Mouse (Mus musculus) heart, adult 2 months (tissue): Measurements from ENCODE around the gene Alkbh3. TPM values are rescaled to one million over a fixed set of nuclear protein-coding genes. Genes with fewer than 3 reads are reported as not detected.

Experiments used
- DNase-seq, 2 experiments: peaks; one replicate each; pipeline ENCODE4 v3.0.0; 2021
- H3K27ac ChIP-seq: fragments of 200-600 bp; 2 replicates; pipeline ENCODE4 v1.8.1; 2022
- H3K27me3 ChIP-seq: fragments of 200-500 bp; 2 replicates; pipeline ENCODE4 v1.6.1; 2012; ENCODE audit warnings: mild to moderate bottlenecking, low read length, inconsistent platforms, mixed read lengths; ENCODE audit not compliant: control insufficient read depth, insufficient read depth
- H3K36me3 ChIP-seq: fragments of 200-500 bp; 2 replicates; pipeline ENCODE4 v1.6.1; 2012; ENCODE audit warnings: low read length, inconsistent platforms; ENCODE audit not compliant: control insufficient read depth, insufficient read depth
- H3K4me1 ChIP-seq: fragments of 200-500 bp; 2 replicates; pipeline ENCODE4 v1.6.1; 2011; ENCODE audit warnings: low read length; ENCODE audit not compliant: control insufficient read depth, insufficient read depth
- H3K4me3 ChIP-seq: fragments of 200-600 bp; 2 replicates; pipeline ENCODE4 v1.8.1; 2022
- H3K79me2 ChIP-seq: fragments of 200-500 bp; replicated peaks from 2 replicates; pipeline ENCODE4 v1.6.1; 2012; ENCODE audit warnings: mild to moderate bottlenecking, inconsistent platforms, low read length, moderate library complexity, mixed read lengths; ENCODE audit not compliant: control insufficient read depth, insufficient read depth
- H3K9ac ChIP-seq: fragments of 200-500 bp; 2 replicates; pipeline ENCODE4 v1.6.1; 2012; ENCODE audit warnings: low read depth, mild to moderate bottlenecking, control low read depth, inconsistent platforms, low read length, mixed read lengths
- CTCF ChIP-seq: fragments of 200-600 bp; IDR thresholded peaks from 2 replicates; pipeline ENCODE4 v1.8.1; 2022; ENCODE audit warnings: antibody characterized with exemption, mild to moderate bottlenecking, moderate library complexity
- EP300 ChIP-seq: fragments of 200-500 bp; IDR thresholded peaks from 2 replicates; pipeline ENCODE4 v1.6.1; 2011; ENCODE audit warnings: low read depth, low read length, control low read depth; ENCODE audit not compliant: insufficient read depth
- POLR2A ChIP-seq: fragments of 200-500 bp; IDR thresholded peaks from 2 replicates; pipeline ENCODE4 v1.6.1; 2011; ENCODE audit warnings: mild to moderate bottlenecking, low read depth, low read length, control low read depth; ENCODE audit not compliant: insufficient read depth
- WGBS: fragments of 180-500 bp; shearing (Covaris S2); methylation state at CpG from one replicate; pipeline ENCODE4 v1.1.7; 2018; 5-methylcytosine and 5-hydroxymethylcytosine counted together
- intact Hi-C: fragments of 180-260 bp; cut with DNase I; formaldehyde crosslinking; loops from one replicate; pipeline ENCODE4 v1.15.1; 2025
- long read RNA-seq: library from polyadenylated mRNA; stranded (forward); transcript quantifications from one replicate; pipeline ENCODE4 v2.0.0, GENCODE M21; 2021
- polyA plus RNA-seq: library from polyadenylated mRNA; depleted of rRNA; stranded (reverse); fragments of >200 nt; gene quantifications from 2 replicates; pipeline ENCODE4 v1.2.3, GENCODE M21; 2012; rRNA removed
- total RNA-seq, 2 experiments: library from RNA; stranded (reverse); gene quantifications; 2 replicates each; pipeline ENCODE4 v1.2.3; 2021

The Alkbh3 gene
- total RNA-seq (10 to 100 TPM; 47.5 to 53.5 TPM), polyA plus RNA-seq (54.3 and 73.2 TPM in 2 replicates)
- long read RNA-seq, transcript Alkbh3-201 (10 exons, 1,228 nt), result major isoform, 19 of 59 reads
- long read RNA-seq, partial matches to known transcripts, result 17 of 59 reads
- long read RNA-seq, other reads (novel, unspliced or antisense), result 23 of 59 reads

- Histone ChIP-seq H3K4me1 (peaks cover 2% of the 10 kb centered on the region), H3K79me2 (no peaks in the 10 kb centered on the region), H3K36me3 (peaks cover 2% of the 10 kb centered on the region), H3K27ac (peak within 1 kb of the TSS; percentile 80), H3K27me3 (no peaks in the 10 kb centered on the region), H3K4me3 (peak within 1 kb of the TSS; percentile 72), H3K9ac (peak within 1 kb of the TSS; percentile 89)
- TF ChIP-seq POLR2A (peak; percentile 70), EP300 (0 out of 2 replicates have a peak, but pooled peaks have one; percentile 20), CTCF (no peak)
- DNase-seq, result peak; percentile 91 to 96
- intact Hi-C loops, result loop anchor here (5.0 kb wide), 1 partner anchor 147 kb away; the partner anchor contains the start of gene Hsd17b12
- WGBS, result 5% methylated on average over 47 of the region's 47 CpGs
Measured at GRCm38 (mm10) chr2:94010335-94011291, at the start of gene Alkbh3. TSS of gene Alkbh3 (minus strand) at chr2:94010807.

GRCm38 (mm10) chr2:94059459-94059858, 48.9 kb upstream of the Alkbh3 start:
- no peak for TF ChIP-seq EP300
- TF ChIP-seq POLR2A, result no peak
- peak; percentile 65 for TF ChIP-seq CTCF
- DNase-seq, result no peak
- Histone ChIP-seq H3K4me3 (no peak overlapping the region), H3K4me1 (no peaks in the 10 kb centered on the region), H3K36me3 (no peaks in the 10 kb centered on the region), H3K27ac (no peak overlapping the region), H3K79me2 (no peaks in the 10 kb centered on the region), H3K27me3 (no peaks in the 10 kb centered on the region), H3K9ac (no peak overlapping the region)
- WGBS, result 74% methylated on average over 5 of the region's 5 CpGs
- intact Hi-C loops, result loop anchor here (1.0 kb wide), 1 partner anchor 24 kb away; no protein-coding TSS in a partner anchor

GRCm38 (mm10) chr2:94054813-94055212, 44.2 kb upstream of the Alkbh3 start:
- Histone ChIP-seq H3K79me2 (no peaks in the 10 kb centered on the region), H3K4me3 (no peak overlapping the region), H3K27ac (no peak overlapping the region), H3K27me3 (no peaks in the 10 kb centered on the region), H3K36me3 (no peaks in the 10 kb centered on the region), H3K9ac (no peak overlapping the region), H3K4me1 (no peaks in the 10 kb centered on the region)
- TF ChIP-seq EP300 (no peak), CTCF (peak; percentile 87)
- no peak for DNase-seq
- intact Hi-C loops, result loop anchor here (1.0 to 2.0 kb wide), 2 partner anchors 190 to 236 kb away; no protein-coding TSS in a partner anchor

- 79% methylated on average over 5 of the region's 5 CpGs for whole genome bisulfite sequencing
- no peak for DNase-seq
- Histone ChIP-seq H3K4me3 (no peak overlapping the region), H3K9ac (no peak overlapping the region), H3K79me2 (no peaks in the 10 kb centered on the region), H3K27me3 (no peaks in the 10 kb centered on the region), H3K4me1 (no peaks in the 10 kb centered on the region), H3K27ac (no peak overlapping the region), H3K36me3 (no peaks in the 10 kb centered on the region)
- intact Hi-C loops, result no loop called here
- no peak for TF ChIP-seq POLR2A
- TF ChIP-seq CTCF, result no peak
Measured at GRCm38 (mm10) chr2:94051952-94052351, 41.3 kb upstream of the Alkbh3 start.

GRCm38 (mm10) chr2:94050901-94051300, 40.3 kb upstream of the Alkbh3 start:
- no peaks in the 10 kb centered on the region for H3K79me2 ChIP-seq
- H3K36me3 ChIP-seq, result no peaks in the 10 kb centered on the region
- H3K4me3 ChIP-seq, result no peak overlapping the region
- no peak overlapping the region for H3K27ac ChIP-seq
- H3K9ac ChIP-seq, result no peak overlapping the region
- DNase-seq, result no peak
- no peaks in the 10 kb centered on the region for H3K27me3 ChIP-seq
- no peak for TF ChIP-seq CTCF
- TF ChIP-seq EP300, result no peak
- no peak for TF ChIP-seq POLR2A
- intact Hi-C loops, result no loop called here
- WGBS, result 97% methylated on average over 3 of the region's 3 CpGs
- no peaks in the 10 kb centered on the region for H3K4me1 ChIP-seq

GRCm38 (mm10) chr2:94049471-94050176, 39.0 kb upstream of the Alkbh3 start:
- no peak overlapping the region for H3K9ac ChIP-seq
- H3K27me3 ChIP-seq, result no peaks in the 10 kb centered on the region
- no peak for TF ChIP-seq POLR2A
- TF ChIP-seq CTCF, result no peak
- TF ChIP-seq EP300, result no peak
- H3K4me1 ChIP-seq, result no peaks in the 10 kb centered on the region
- H3K36me3 ChIP-seq, result no peaks in the 10 kb centered on the region
- no peak overlapping the region for H3K27ac ChIP-seq
- WGBS, result 77% methylated on average over 5 of the region's 5 CpGs
- H3K79me2 ChIP-seq, result no peaks in the 10 kb centered on the region
- no peak for DNase-seq
- no peak overlapping the region for H3K4me3 ChIP-seq
- intact Hi-C loops, result no loop called here
